Mouse (Mus musculus): ENCODE measurements around the gene Sec22b. TPM values are rescaled to one million over a fixed set of nuclear protein-coding genes. Genes with fewer than 3 reads are reported as not detected.

Sec22b gene
- polyA plus RNA-seq, 1 experiment: 31.1 TPM

- TF ChIP-seq POLR2A (IDR thresholded peaks at IDR 0.05; ENCODE audit: low read depth, low read length) (no peak), CTCF (conservative IDR thresholded peaks at IDR 0.05; ENCODE audit: insufficient read depth, insufficient read length, low read depth, low read length) (no peak)
- 95% methylated on average over 5 of the region's 5 CpGs for WGBS
These were observed 19.4 kb upstream of the Sec22b start for GRCm38 (mm10) chr3:97881576-97881975.

GRCm38 (mm10) chr3:97887785-97888167 is 13.2 kb upstream of the Sec22b start:
- no peak for DNase-seq
- TF ChIP-seq CTCF (conservative IDR thresholded peaks at IDR 0.05; ENCODE audit: insufficient read depth, insufficient read length, low read depth, low read length): no peak
- 67% methylated on average over 5 of the region's 5 CpGs for WGBS
- Histone ChIP-seq H3K27me3 (replicated peaks; ENCODE audit: control insufficient read depth, insufficient read depth, low read length) (no peaks in the 10 kb centered on the region), H3K4me1 (ENCODE audit: control insufficient read depth, insufficient read depth, low read length) (no peaks in the 10 kb centered on the region), H3K27ac (ENCODE audit: insufficient read depth, low read depth, low read length) (no peak overlapping the region), H3K36me3 (ENCODE audit: control insufficient read depth, insufficient read depth, low read length) (no peaks in the 10 kb centered on the region), H3K4me3 (ENCODE audit: insufficient read depth, low read depth, low read length) (no peak overlapping the region)

More at GRCm38 (mm10) chr3:97881576-97881975, 19.4 kb upstream of the Sec22b start:
- Histone ChIP-seq H3K4me3 (ENCODE audit: insufficient read depth, low read depth, low read length) (no peak overlapping the region), H3K27ac (ENCODE audit: insufficient read depth, low read depth, low read length) (no peak overlapping the region), H3K36me3 (ENCODE audit: control insufficient read depth, insufficient read depth, low read length) (no peaks in the 10 kb centered on the region), H3K4me1 (ENCODE audit: control insufficient read depth, insufficient read depth, low read length) (no peaks in the 10 kb centered on the region), H3K27me3 (replicated peaks; ENCODE audit: control insufficient read depth, insufficient read depth, low read length) (no peaks in the 10 kb centered on the region)
- no peak for DNase-seq

- Histone ChIP-seq H3K27ac (ENCODE audit: insufficient read depth, low read depth, low read length) (no peak within 1 kb of the TSS), H3K4me3 (ENCODE audit: insufficient read depth, low read depth, low read length) (no peak within 1 kb of the TSS), H3K4me1 (ENCODE audit: control insufficient read depth, insufficient read depth, low read length) (no peaks in the 10 kb centered on the region), H3K27me3 (replicated peaks; ENCODE audit: control insufficient read depth, insufficient read depth, low read length) (no peaks in the 10 kb centered on the region), H3K36me3 (ENCODE audit: control insufficient read depth, insufficient read depth, low read length) (no peaks in the 10 kb centered on the region)
- DNase-seq: no peak
- TF ChIP-seq POLR2A (IDR thresholded peaks at IDR 0.05; ENCODE audit: low read depth, low read length): no peak
- TF ChIP-seq CTCF (conservative IDR thresholded peaks at IDR 0.05; ENCODE audit: insufficient read depth, insufficient read length, low read depth, low read length): no peak
- WGBS: 2% methylated on average over 44 of the region's 44 CpGs
These were observed 12.7 kb upstream of the Sec22b start, which contains the start of gene Pde4dip for GRCm38 (mm10) chr3:97888168-97888901. Pde4dip (minus strand) TSS chr3:97888707.

- no peak for TF ChIP-seq POLR2A (IDR thresholded peaks at IDR 0.05; ENCODE audit: low read depth, low read length)
- no peak for TF ChIP-seq CTCF (conservative IDR thresholded peaks at IDR 0.05; ENCODE audit: insufficient read depth, insufficient read length, low read depth, low read length)
- no peak overlapping the region for H3K27ac ChIP-seq (ENCODE audit: insufficient read depth, low read depth, low read length)
- no peaks in the 10 kb centered on the region for H3K36me3 ChIP-seq (ENCODE audit: control insufficient read depth, insufficient read depth, low read length)
- no peaks in the 10 kb centered on the region for H3K27me3 ChIP-seq (replicated peaks; ENCODE audit: control insufficient read depth, insufficient read depth, low read length)
- H3K4me1 ChIP-seq (ENCODE audit: control insufficient read depth, insufficient read depth, low read length): no peaks in the 10 kb centered on the region
- no peak overlapping the region for H3K4me3 ChIP-seq (ENCODE audit: insufficient read depth, low read depth, low read length)
- DNase-seq: no peak
- 78% methylated on average over 6 of the region's 6 CpGs for WGBS
These were observed 10.8 kb upstream of the Sec22b start for GRCm38 (mm10) chr3:97890205-97890604.

- 59% methylated on average over 6 of the region's 6 CpGs for WGBS
- Histone ChIP-seq H3K27me3 (replicated peaks; ENCODE audit: control insufficient read depth, insufficient read depth, low read length) (no peaks in the 10 kb centered on the region), H3K4me3 (ENCODE audit: insufficient read depth, low read depth, low read length) (no peak overlapping the region), H3K36me3 (ENCODE audit: control insufficient read depth, insufficient read depth, low read length) (no peaks in the 10 kb centered on the region), H3K4me1 (ENCODE audit: control insufficient read depth, insufficient read depth, low read length) (no peaks in the 10 kb centered on the region), H3K27ac (ENCODE audit: insufficient read depth, low read depth, low read length) (no peak overlapping the region)
- peak; percentile 24 for DNase-seq
- peak; percentile 72 for TF ChIP-seq CTCF (conservative IDR thresholded peaks at IDR 0.05; ENCODE audit: insufficient read depth, insufficient read length, low read depth, low read length)
- TF ChIP-seq POLR2A (IDR thresholded peaks at IDR 0.05; ENCODE audit: low read depth, low read length): no peak
These were observed 6.3 kb upstream of the Sec22b start for GRCm38 (mm10) chr3:97894695-97895094.

GRCm38 (mm10) chr3:97898381-97898780 is 2.6 kb upstream of the Sec22b start:
- no peak overlapping the region for H3K27ac ChIP-seq (ENCODE audit: insufficient read depth, low read depth, low read length)

GRCm38 (mm10) chr3:97901586-97901985 is 596 bp downstream of the Sec22b start:
- no peak for DNase-seq
- peaks cover 12% of the 10 kb centered on the region; the same call in 1 of the 2 replicates for H3K4me1 ChIP-seq (ENCODE audit: control insufficient read depth, insufficient read depth, low read length)
- TF ChIP-seq POLR2A (IDR thresholded peaks at IDR 0.05; ENCODE audit: low read depth, low read length) (no peak), CTCF (conservative IDR thresholded peaks at IDR 0.05; ENCODE audit: insufficient read depth, insufficient read length, low read depth, low read length) (no peak)
- H3K4me3 ChIP-seq (ENCODE audit: insufficient read depth, low read depth, low read length): peak overlapping the region; percentile 82
- no peaks in the 10 kb centered on the region for H3K27me3 ChIP-seq (replicated peaks; ENCODE audit: control insufficient read depth, insufficient read depth, low read length)
- 4% methylated on average over 5 of the region's 5 CpGs for WGBS
- H3K36me3 ChIP-seq (ENCODE audit: control insufficient read depth, insufficient read depth, low read length): no peaks in the 10 kb centered on the region
- H3K27ac ChIP-seq (ENCODE audit: insufficient read depth, low read depth, low read length): peak overlapping the region; percentile 3; the same call in 1 of the 2 replicates

More at GRCm38 (mm10) chr3:97898381-97898780, 2.6 kb upstream of the Sec22b start:
- H3K27me3 ChIP-seq (replicated peaks; ENCODE audit: control insufficient read depth, insufficient read depth, low read length): no peaks in the 10 kb centered on the region
- DNase-seq: no peak
- H3K4me1 ChIP-seq (ENCODE audit: control insufficient read depth, insufficient read depth, low read length): peaks cover 7% of the 10 kb centered on the region; the same call in 1 of the 2 replicates
- no peaks in the 10 kb centered on the region for H3K36me3 ChIP-seq (ENCODE audit: control insufficient read depth, insufficient read depth, low read length)
- TF ChIP-seq POLR2A (IDR thresholded peaks at IDR 0.05; ENCODE audit: low read depth, low read length) (no peak), CTCF (conservative IDR thresholded peaks at IDR 0.05; ENCODE audit: insufficient read depth, insufficient read length, low read depth, low read length) (no peak)
- H3K4me3 ChIP-seq (ENCODE audit: insufficient read depth, low read depth, low read length): no peak overlapping the region
- WGBS: 61% methylated on average over 3 of the region's 3 CpGs

All from kidney, adult 2 months (tissue).